Mouse (Mus musculus) midbrain, embryonic 16.5 days (tissue): ENCODE measurements at regions not wholly inside any gene's neighbourhood (a gene's known extent, or its start where the extent isn't known, plus 50 kb on each side); places are given as distances from the start of the nearest gene placed in this dataset.

Experiments
- ATAC-seq: fragments of 200-750 bp; cut with Nextera tagmentation; 2 replicates; pipeline ENCODE4 v1.8.0; 2017; ENCODE audit warnings: moderate TSS enrichment
- H3K27ac ChIP-seq: fragments of 300-500 bp; sonication (generic); 2 replicates; pipeline ENCODE4 v1.5.1; 2014; ENCODE audit warnings: mild to moderate bottlenecking, low read length, mixed read lengths
- H3K27me3 ChIP-seq: fragments of 300-500 bp; sonication (generic); 2 replicates; pipeline ENCODE4 v1.6.1; 2014; ENCODE audit warnings: low read depth, low read length, mixed read lengths; ENCODE audit not compliant: control insufficient read depth, insufficient read depth
- H3K36me3 ChIP-seq: fragments of 300-500 bp; sonication (generic); 2 replicates; pipeline ENCODE4 v1.6.1; 2014; ENCODE audit warnings: mild to moderate bottlenecking, low read length, moderate library complexity, mixed read lengths; ENCODE audit not compliant: control insufficient read depth, insufficient read depth
- H3K4me1 ChIP-seq: fragments of 300-500 bp; sonication (generic); 2 replicates; pipeline ENCODE4 v1.6.1; 2014; ENCODE audit warnings: mild to moderate bottlenecking, low read length, mixed read lengths; ENCODE audit not compliant: control insufficient read depth, insufficient read depth
- H3K4me2 ChIP-seq: fragments of 300-500 bp; sonication (generic); 2 replicates; pipeline ENCODE4 v1.6.1; 2014; ENCODE audit warnings: mild to moderate bottlenecking, low read length, mixed read lengths
- H3K4me3 ChIP-seq: fragments of 300-500 bp; sonication (generic); 2 replicates; pipeline ENCODE4 v1.5.1; 2014; ENCODE audit warnings: low read depth, mild to moderate bottlenecking, low read length, moderate library complexity, mixed read lengths
- H3K9ac ChIP-seq: fragments of 300-500 bp; sonication (generic); 2 replicates; pipeline ENCODE4 v1.6.1; 2014; ENCODE audit warnings: low read depth, low read length, mixed read lengths
- H3K9me3 ChIP-seq: fragments of 300-500 bp; sonication (generic); replicated peaks from 2 replicates; pipeline ENCODE4 v1.6.1; 2014; ENCODE audit warnings: mild to moderate bottlenecking, low read length, mixed read lengths; ENCODE audit not compliant: control insufficient read depth, poor library complexity, severe bottlenecking
- WGBS: fragments of 180-500 bp; shearing (Covaris S2); extraction: QIAGEN DNeasy Blood & Tissue Kit; methylation state at CpG from one replicate; pipeline ENCODE4 v1.1.7; 2014; 5-methylcytosine and 5-hydroxymethylcytosine counted together

GRCm38 (mm10) chr1:69447276-69447675, 239.8 kb downstream of the Ikzf2 start:
- Histone ChIP-seq H3K4me3 (no peak overlapping the region), H3K27ac (no peak overlapping the region), H3K9me3 (no peaks in the 10 kb centered on the region), H3K4me1 (0 out of 2 replicates have a peak, but pooled peaks cover 2% of the 10 kb centered on the region), H3K4me2 (no peak overlapping the region), H3K27me3 (no peaks in the 10 kb centered on the region), H3K36me3 (no peaks in the 10 kb centered on the region), H3K9ac (no peak overlapping the region)
- ATAC-seq, result no peak
- 79% methylated on average over 5 of the region's 5 CpGs for WGBS

- Histone ChIP-seq H3K4me2 (no peak overlapping the region), H3K36me3 (no peaks in the 10 kb centered on the region), H3K27me3 (no peaks in the 10 kb centered on the region), H3K4me3 (no peak overlapping the region), H3K9me3 (no peaks in the 10 kb centered on the region), H3K9ac (no peak overlapping the region), H3K27ac (no peak overlapping the region), H3K4me1 (0 out of 2 replicates have a peak, but pooled peaks cover 2% of the 10 kb centered on the region)
- ATAC-seq, result no peak
- WGBS, result 68% methylated on average over 4 of the region's 4 CpGs
Measured at GRCm38 (mm10) chr1:69444722-69445121, 242.3 kb downstream of the Ikzf2 start.

- no peak overlapping the region for H3K9ac ChIP-seq
- no peaks in the 10 kb centered on the region for H3K27me3 ChIP-seq
- H3K4me3 ChIP-seq, result no peak overlapping the region
- no peak for ATAC-seq
- no peaks in the 10 kb centered on the region for H3K36me3 ChIP-seq
- 72% methylated on average over 7 of the region's 7 CpGs for WGBS
- no peaks in the 10 kb centered on the region for H3K9me3 ChIP-seq
- 0 out of 2 replicates have a peak, but pooled peaks cover 2% of the 10 kb centered on the region for H3K4me1 ChIP-seq
- no peak overlapping the region for H3K4me2 ChIP-seq
- H3K27ac ChIP-seq, result no peak overlapping the region
Measured at GRCm38 (mm10) chr1:69443466-69443865, 243.6 kb downstream of the Ikzf2 start.

- WGBS, result 89% methylated on average over 14 of the region's 14 CpGs
- Histone ChIP-seq H3K4me1 (0 out of 2 replicates have a peak, but pooled peaks cover 2% of the 10 kb centered on the region), H3K9ac (no peak overlapping the region), H3K9me3 (no peaks in the 10 kb centered on the region), H3K36me3 (no peaks in the 10 kb centered on the region), H3K4me2 (no peak overlapping the region), H3K4me3 (no peak overlapping the region), H3K27ac (no peak overlapping the region), H3K27me3 (no peaks in the 10 kb centered on the region)
- ATAC-seq, result no peak
Measured at GRCm38 (mm10) chr1:69440564-69441334, 246.3 kb downstream of the Ikzf2 start.

- no peak overlapping the region for H3K27ac ChIP-seq
- no peak overlapping the region for H3K9ac ChIP-seq
- H3K27me3 ChIP-seq, result no peaks in the 10 kb centered on the region
- ATAC-seq, result no peak
- no peak overlapping the region for H3K4me3 ChIP-seq
- no peaks in the 10 kb centered on the region for H3K9me3 ChIP-seq
- 92% methylated on average over 8 of the region's 8 CpGs for WGBS
- H3K4me1 ChIP-seq, result no peaks in the 10 kb centered on the region
- no peak overlapping the region for H3K4me2 ChIP-seq
- H3K36me3 ChIP-seq, result no peaks in the 10 kb centered on the region
Measured at GRCm38 (mm10) chr1:69437042-69437441, 250.0 kb downstream of the Ikzf2 start.

- Histone ChIP-seq H3K4me2 (no peak overlapping the region), H3K4me3 (no peak overlapping the region), H3K36me3 (no peaks in the 10 kb centered on the region), H3K9ac (no peak overlapping the region), H3K9me3 (no peaks in the 10 kb centered on the region), H3K4me1 (no peaks in the 10 kb centered on the region), H3K27ac (no peak overlapping the region), H3K27me3 (no peaks in the 10 kb centered on the region)
- WGBS, result 27% methylated on average over 8 of the region's 8 CpGs
- ATAC-seq, result no peak
Measured at GRCm38 (mm10) chr1:69433655-69434357, 253.2 kb downstream of the Ikzf2 start.

- WGBS, result 33% methylated on average over 8 of the region's 8 CpGs
- ATAC-seq, result no peak
- no peaks in the 10 kb centered on the region for H3K36me3 ChIP-seq
Measured at GRCm38 (mm10) chr1:69430683-69431407, 256.2 kb downstream of the Ikzf2 start.

GRCm38 (mm10) chr1:69429632-69430031, 257.4 kb downstream of the Ikzf2 start:
- Histone ChIP-seq H3K4me3 (no peak overlapping the region), H3K4me2 (no peak overlapping the region), H3K4me1 (no peaks in the 10 kb centered on the region), H3K27me3 (no peaks in the 10 kb centered on the region), H3K27ac (no peak overlapping the region), H3K9me3 (no peaks in the 10 kb centered on the region), H3K9ac (no peak overlapping the region), H3K36me3 (no peaks in the 10 kb centered on the region)
- 28% methylated on average over 5 of the region's 5 CpGs for WGBS
- ATAC-seq, result no peak

More at GRCm38 (mm10) chr1:69430683-69431407, 256.2 kb downstream of the Ikzf2 start:
- Histone ChIP-seq H3K9me3 (no peaks in the 10 kb centered on the region), H3K4me1 (no peaks in the 10 kb centered on the region), H3K27me3 (no peaks in the 10 kb centered on the region), H3K4me3 (no peak overlapping the region), H3K4me2 (no peak overlapping the region), H3K27ac (no peak overlapping the region), H3K9ac (no peak overlapping the region)
